Mouse (Mus musculus) ES-Bruce4 (cell line): ENCODE results near the gene Olfr353.

Experiments used
- EP300 ChIP-seq: IDR thresholded peaks from 2 replicates; pipeline ENCODE4 v1.6.1; 2011; ENCODE audit warnings: low read depth, low read length; ENCODE audit not compliant: insufficient read depth
- POLR2A ChIP-seq: IDR thresholded peaks from one replicate; pipeline ENCODE4 v1.8.1; 2011; ENCODE audit warnings: low read length; ENCODE audit not compliant: insufficient read depth

DNA sequence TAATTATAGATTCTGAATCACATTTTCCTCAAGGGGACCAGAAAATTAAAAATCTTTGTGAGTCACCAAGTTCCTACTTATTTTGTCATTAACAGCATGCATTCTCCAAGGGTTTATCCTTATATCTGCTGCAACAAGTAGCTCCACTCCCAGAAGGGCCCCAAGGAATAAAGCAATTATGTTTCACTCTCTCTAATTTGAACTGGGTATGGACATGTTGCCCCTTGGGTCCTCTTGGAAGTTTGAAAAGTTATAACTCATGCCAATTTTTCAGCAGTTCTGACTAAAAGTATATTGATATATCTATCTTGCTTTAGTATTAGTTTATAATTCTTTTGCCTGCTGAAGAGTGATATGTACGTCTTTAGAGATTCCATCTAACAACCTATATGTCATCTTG is 24.6 kb downstream of the Olfr353 start, which contains the start of gene Olfr352:
- TF ChIP-seq EP300 (no peak), POLR2A (no peak)
